Mouse (Mus musculus) fat pad, adult 2 months (tissue): ENCODE data around the gene Ghrh.

Experiments used
- DNase-seq: peaks from one replicate; pipeline ENCODE4 v3.0.0-alpha.2; 2011; ENCODE audit warnings: low read depth, low spot score; ENCODE audit errors: extremely low read depth

The Ghrh gene

DNA sequence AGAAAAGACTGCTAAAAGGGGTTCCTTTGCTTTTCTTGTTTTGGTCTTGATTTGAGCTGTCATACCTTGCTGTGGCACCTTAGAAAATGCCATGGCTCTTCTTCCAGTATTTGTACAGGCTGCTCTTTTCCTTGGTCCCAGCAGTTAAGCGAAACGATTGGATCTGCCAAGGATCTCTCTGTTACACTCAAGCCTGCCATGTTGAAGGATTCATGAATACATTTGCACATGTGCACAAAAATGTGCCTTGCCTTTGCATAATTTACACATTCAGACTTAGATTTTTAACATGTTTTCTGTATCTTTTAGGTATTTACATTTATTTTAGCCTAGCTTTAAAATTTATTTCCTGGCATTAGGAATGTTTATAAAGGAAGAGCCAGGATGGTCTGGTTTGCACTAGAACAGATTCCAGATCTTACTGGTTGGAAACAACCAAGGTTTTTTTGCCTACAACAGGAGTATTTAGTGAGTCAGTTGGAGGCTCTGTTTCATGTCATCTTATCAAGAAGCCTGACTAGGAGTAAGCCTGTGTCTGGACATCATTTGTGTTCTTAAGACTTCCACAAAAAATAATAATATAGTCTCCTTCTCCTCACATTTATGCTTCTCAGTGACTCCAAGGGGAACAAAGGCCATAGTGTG lies 38.9 kb downstream of the Ghrh start:
- no peak for DNase-seq

- no peak for DNase-seq
These were observed 39.5 kb downstream of the Ghrh start for GRCm38 (mm10) chr2:157307715-157308265.

- no peak for DNase-seq
These were observed 40.9 kb downstream of the Ghrh start for GRCm38 (mm10) chr2:157306091-157307032.

DNA sequence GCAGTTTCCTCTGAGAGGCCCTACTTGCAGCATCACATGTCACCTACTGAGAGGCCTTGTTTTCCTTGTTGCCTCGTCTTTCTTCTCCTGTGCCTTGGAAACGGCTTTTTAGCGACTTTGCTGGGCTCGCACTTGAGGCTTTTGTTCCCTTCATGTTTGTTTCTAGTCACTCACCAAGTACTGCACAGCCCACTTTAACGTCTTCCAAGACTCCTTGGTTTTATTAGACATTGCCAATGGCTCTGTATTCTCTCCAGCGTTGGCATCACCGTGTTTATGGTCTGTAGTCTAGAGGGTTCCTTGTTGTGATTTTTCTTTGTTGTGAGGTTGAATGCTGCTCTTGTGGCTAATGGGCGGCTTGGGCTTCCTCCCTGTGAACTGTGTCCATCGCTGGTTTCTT lies 44.2 kb downstream of the Ghrh start:
- no peak for DNase-seq

GRCm38 (mm10) chr2:157300051-157300450 lies 47.3 kb downstream of the Ghrh start:
- no peak for DNase-seq

GRCm38 (mm10) chr2:157296105-157296689 lies 51.1 kb downstream of the Ghrh start:
- DNase-seq = no peak

GRCm38 (mm10) chr2:157292093-157292492 lies 55.2 kb downstream of the Ghrh start:
- DNase-seq = no peak

GRCm38 (mm10) chr2:157288996-157289395 lies 58.3 kb downstream of the Ghrh start:
- no peak for DNase-seq

- no peak for DNase-seq
These were observed 59.8 kb downstream of the Ghrh start for GRCm38 (mm10) chr2:157287542-157287941.

DNA sequence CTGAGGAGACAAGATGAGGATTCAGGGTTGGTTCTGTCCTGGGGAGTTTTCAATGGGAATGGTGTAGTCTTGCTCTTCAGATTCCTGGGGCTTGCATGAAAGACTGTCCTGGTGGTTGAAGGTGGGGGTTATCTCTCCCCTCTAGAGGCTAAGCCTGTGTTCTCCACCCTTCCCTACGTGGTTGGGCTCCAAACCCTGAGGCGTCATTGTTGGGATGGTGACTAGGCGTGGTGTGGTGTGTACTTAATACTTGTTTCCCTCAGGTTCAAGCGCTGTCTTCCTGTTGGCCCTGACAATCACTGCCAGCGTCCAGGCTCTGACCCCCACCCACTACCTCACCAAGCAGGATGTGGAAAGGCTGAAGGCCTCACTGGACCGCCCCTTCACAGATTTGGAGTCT lies 64.0 kb downstream of the Ghrh start:
- no peak for DNase-seq
